Mouse (Mus musculus): Measurements from ENCODE around the gene Stat5b.

DNA sequence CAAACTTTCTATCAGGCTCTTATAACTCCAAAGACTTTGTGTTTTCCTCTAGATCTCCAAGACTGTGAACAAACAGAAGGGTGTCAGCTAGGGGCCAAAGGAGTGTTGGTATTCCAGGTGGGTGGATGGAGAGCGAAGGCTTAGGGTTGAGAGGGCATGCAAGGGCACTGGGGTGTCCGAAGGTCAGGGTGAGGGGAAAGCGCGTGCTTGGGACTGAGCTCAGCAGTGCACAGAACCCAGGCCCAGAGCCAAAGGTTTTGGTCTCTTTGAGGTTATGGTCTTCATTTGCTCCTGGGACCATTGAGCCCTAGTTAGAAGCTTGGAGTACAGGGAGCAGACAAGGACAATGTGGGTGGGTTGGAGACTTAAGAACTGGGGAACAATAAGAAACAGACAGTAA is 4.7 kb upstream of the Stat5b start:
- TF ChIP-seq CTCF (IDR thresholded peaks at IDR 0.05 in 2 of 3, conservative IDR thresholded peaks at IDR 0.05 in 1 of 3; ENCODE audit: control insufficient read depth in 1 of 3, insufficient read depth in 1 of 3, low read depth in 2 of 3, low read length in 3 of 3, poor library complexity in 1 of 3, severe bottlenecking in 1 of 3) (no peak), ZKSCAN1 (IDR thresholded peaks at IDR 0.05; ENCODE audit: low read depth, low read length) (no peak), SMC3 (IDR thresholded peaks at IDR 0.05; ENCODE audit: low read depth, low read length) (no peak), POLR2A (IDR thresholded peaks at IDR 0.05; ENCODE audit: control insufficient read depth in 1 of 2, insufficient read depth in 1 of 2, low read depth in 1 of 2, low read length in 2 of 2, poor library complexity in 1 of 2) (no peak), EP300 (IDR thresholded peaks at IDR 0.05; ENCODE audit: low read depth in 1 of 2, low read length in 2 of 2) (no peak), E2F4 (IDR thresholded peaks at IDR 0.05; ENCODE audit: borderline replicate concordance, low read depth, low read length) (no peak)

Measured in MEL (cell line).